Mouse (Mus musculus): Measurements from ENCODE around the gene Nt5m.
"Not testable (repeated sequence)": the region's sequence is repeated elsewhere in the genome, so short reads cannot be mapped to it uniquely, and the experiment has no call there.

The Nt5m gene

GRCm38 (mm10) chr11:59839008-59839458 is at the start of gene Nt5m:
TSS of gene Nt5m (plus strand) at chr11:59839447.
- peak; percentile 98 for DNase-seq (ENCODE audit: low read depth, low spot score)

DNA sequence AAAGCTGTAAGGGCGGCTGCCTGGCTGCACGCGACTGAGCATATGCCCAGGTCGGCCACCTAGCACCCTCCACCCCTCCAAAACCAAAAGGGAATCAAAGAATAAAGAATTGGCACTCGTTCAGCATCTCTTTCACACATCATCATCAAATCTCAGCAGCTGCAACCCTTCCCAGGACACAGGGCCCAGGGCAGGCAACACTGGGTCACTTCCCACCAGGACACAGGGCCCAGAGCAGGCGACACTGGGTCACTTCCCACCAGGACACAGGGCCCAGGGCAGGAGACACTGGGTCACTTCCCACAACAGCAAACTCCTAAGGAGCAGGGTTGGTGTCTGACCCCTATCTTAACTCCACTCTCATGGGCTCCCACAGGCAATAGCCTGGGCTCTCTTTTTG is 45.9 kb upstream of the Nt5m start:
- no peak for DNase-seq (ENCODE audit: low read depth, low spot score)

- DNase-seq (ENCODE audit: low read depth, low spot score), result no peak
These were observed 38.8 kb upstream of the Nt5m start for GRCm38 (mm10) chr11:59800412-59800811.

DNA sequence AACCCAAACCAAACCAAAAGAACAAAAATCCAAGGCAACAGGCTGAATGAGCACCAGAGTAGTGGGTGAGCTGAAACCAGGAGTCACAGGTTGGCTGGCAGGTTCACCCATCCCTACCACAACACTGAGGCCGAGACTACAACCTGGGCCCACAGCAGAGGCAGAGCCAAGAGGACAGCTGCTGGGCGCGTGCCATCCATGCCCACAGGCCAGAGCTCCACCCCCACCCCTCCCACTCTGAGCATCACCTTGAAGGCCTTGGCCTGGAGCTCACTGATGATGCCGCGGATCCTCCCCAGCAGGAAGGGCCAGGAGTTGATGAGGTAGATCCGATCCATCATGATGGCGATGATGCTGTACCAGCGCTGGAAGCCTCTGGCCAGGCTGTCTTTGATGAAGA is 37.4 kb upstream of the Nt5m start:
- no peak for DNase-seq (ENCODE audit: low read depth, low spot score)

GRCm38 (mm10) chr11:59803516-59803915 is 35.7 kb upstream of the Nt5m start:
- DNase-seq (ENCODE audit: low read depth, low spot score), result no peak

GRCm38 (mm10) chr11:59804409-59805110 is 34.7 kb upstream of the Nt5m start:
- DNase-seq (ENCODE audit: low read depth, low spot score), result no peak

DNA sequence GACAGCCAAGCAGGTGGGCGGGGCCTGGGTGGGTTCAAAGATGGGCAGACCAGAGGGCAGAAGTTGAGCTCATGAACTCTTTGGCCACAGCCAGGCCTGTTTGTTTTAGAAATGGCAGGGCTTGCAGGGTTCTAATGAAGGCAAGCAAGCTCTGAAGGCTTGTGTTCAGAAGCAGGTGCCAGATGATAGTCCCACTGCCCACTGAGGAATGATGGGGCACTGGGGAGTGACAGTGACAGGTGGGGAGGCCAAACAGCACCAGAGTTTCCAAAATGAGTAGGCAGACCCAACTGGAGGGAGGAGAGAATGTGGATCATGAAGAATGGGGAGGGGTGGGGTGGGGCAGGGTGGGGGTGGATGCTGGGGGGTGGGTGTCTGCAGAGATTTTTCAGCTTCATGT is 34.0 kb upstream of the Nt5m start:
- no peak for DNase-seq (ENCODE audit: low read depth, low spot score)

GRCm38 (mm10) chr11:59805656-59806055 is 33.6 kb upstream of the Nt5m start:
- no peak for DNase-seq (ENCODE audit: low read depth, low spot score)

DNA sequence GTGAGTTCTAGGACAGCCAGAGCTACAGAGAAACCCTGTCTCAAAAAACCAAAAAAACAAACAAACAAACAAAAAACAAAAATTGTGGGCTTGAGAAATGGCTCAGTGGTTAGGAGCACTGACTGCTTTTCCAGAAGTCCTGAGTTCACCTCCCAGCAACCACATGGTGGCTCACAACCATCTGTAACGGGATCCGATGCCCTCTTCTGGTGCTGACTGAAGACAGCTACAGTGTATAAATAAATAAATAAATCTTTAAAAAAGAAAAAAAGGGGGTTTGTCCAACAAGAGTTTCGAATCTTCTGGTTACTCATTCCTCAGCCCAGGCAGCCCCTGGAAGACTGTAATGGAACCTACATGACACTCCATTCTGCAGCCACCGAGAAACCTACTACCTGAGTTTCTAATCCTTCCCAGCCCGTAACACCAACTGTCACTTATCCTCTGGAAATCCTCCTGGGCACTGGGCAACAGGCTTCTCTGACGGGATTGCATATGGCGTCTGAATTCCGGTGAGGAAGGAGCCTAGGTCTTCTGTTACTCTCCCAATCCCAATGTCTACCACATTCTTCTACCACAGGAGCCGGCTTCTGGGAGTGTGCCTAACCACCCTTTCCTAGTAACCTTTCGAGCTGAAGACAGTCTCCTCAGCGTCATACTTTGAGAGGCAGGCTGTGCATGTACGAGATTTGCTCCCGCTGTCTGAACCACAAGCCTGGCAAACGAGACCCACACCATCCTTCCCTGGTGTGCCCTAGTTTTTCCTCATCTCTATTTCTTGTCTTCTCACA is 30.9 kb upstream of the Nt5m start:
- DNase-seq (ENCODE audit: low read depth, low spot score), result no peak

GRCm38 (mm10) chr11:59809071-59809669 is 30.1 kb upstream of the Nt5m start:
- DNase-seq (ENCODE audit: low read depth, low spot score), result no peak

DNA sequence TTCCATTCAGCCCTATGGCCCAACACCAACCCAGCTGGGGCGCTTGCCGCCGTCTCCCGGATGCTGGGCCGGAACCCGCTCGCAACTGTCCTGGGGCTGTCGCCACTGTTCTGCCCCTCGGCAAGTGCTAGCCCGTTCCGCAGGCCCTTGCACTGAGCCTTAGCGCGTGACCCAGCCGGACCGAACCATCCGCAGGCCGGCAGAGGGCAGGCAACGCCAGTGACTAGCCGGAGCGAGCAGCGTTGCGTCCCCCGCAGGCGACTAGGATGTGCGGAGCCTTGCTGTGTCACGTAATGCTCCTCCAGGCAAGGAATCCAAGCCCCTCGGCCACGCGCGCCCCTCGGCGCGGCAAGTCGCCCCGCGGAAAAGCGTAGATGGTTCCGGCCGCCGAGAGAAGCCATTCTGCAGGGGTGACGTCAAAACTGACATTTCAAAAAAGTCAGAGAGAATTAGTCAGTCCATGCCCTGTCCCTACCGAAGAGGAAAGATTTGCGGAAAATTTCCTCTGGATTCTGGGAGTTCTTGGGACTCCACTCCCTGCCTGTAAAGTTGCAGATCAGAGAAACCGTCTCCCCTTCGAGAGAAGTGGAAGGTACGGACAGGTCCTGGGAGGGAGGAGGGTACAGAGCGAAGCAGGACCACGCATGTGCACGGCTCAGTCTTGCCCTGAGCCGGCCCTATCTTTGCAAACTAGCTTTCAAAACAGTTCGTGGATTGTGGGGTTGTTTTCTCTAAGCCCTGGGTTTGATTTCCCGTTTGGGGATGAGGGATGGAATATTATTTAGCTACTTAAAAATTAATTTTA is 29.4 kb upstream of the Nt5m start, which contains the start of gene Flcn:
Gene Flcn (minus strand): TSS at position 347 of the 805 bp plus-strand sequence.
- peak; percentile 97 for DNase-seq (ENCODE audit: low read depth, low spot score)

DNA sequence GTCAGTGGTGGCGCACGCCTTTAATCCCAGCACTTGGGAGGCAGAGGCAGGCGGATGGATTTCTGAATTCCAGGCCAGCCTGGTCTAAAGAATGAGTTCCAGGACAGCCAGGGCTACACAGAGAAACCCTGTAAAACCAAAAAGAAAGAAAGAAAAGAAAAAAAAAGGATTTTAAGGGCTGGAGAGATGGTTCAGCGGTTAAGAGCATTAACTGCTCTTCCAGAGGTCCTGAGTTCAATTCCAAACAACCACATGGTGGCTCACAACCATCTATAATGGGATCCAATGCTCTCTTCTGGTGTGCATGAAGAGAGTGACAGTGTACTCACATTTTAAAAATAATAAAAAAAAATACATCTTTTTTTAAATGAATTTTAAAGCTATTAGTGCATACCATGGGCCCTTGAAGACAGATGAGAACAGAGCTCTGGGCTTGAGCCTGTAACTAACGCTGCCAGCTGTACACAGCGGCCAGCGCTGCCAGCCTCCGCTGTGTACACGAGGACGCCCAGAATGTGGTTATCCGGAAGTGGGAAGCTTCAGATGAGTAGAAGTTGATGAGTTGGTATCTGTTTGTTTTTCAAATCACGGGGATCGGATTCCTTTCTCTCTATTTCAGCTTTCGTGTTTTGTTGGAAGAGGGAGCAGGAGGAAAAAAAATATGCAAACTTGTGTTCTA is 28.6 kb upstream of the Nt5m start:
- peak; percentile 79 for DNase-seq (ENCODE audit: low read depth, low spot score)

GRCm38 (mm10) chr11:59811211-59811610 is 28.0 kb upstream of the Nt5m start:
- DNase-seq (ENCODE audit: low read depth, low spot score), result peak; percentile 20

GRCm38 (mm10) chr11:59813276-59813675 is 26.0 kb upstream of the Nt5m start:
- DNase-seq (ENCODE audit: low read depth, low spot score), result no peak

- DNase-seq (ENCODE audit: low read depth, low spot score), result no peak
These were observed 24.9 kb upstream of the Nt5m start for GRCm38 (mm10) chr11:59814311-59814710.

DNA sequence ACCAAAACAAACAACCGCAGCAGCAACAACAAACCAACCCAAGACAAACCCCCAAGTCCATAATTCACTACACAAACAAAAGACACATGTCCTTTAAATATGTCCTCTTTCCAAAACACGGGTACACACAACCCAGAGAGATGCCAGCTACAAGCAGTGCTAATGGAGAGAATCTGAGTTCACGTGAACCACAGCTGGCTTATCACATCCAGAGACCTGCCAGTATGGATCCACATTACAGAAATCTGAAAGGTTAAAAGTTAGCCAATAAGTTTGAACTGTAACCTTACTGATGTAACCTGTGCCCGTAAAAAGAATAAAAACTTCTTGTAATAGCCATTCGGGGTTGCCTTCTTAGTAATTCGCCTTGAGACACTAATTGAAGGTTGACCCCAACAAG is 24.3 kb upstream of the Nt5m start:
- no peak for DNase-seq (ENCODE audit: low read depth, low spot score)

GRCm38 (mm10) chr11:59815482-59816065 is 23.7 kb upstream of the Nt5m start:
- no peak for DNase-seq (ENCODE audit: low read depth, low spot score)

DNA sequence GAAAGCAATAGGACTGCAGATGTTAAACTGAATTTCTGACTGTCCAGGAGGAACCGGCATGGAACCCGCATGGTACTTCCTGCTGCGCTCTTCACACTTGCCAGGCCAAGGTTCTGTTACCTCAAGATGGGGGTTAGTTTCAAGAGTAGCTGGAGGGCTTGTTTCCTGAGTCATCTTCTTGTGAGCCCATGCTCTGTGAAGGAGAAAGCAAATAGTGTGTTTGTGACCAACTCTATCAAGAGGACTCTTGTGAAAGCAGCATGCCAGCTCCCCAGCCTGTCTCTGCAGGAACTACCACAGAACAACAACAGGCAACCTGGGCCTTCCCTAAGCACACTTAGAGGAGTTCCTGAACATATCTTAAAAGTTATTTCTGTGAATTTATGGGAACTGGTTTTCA is 21.3 kb upstream of the Nt5m start:
- DNase-seq (ENCODE audit: low read depth, low spot score), result no peak

GRCm38 (mm10) chr11:59821625-59822024 is 17.6 kb upstream of the Nt5m start:
- no peak for DNase-seq (ENCODE audit: low read depth, low spot score)

DNA sequence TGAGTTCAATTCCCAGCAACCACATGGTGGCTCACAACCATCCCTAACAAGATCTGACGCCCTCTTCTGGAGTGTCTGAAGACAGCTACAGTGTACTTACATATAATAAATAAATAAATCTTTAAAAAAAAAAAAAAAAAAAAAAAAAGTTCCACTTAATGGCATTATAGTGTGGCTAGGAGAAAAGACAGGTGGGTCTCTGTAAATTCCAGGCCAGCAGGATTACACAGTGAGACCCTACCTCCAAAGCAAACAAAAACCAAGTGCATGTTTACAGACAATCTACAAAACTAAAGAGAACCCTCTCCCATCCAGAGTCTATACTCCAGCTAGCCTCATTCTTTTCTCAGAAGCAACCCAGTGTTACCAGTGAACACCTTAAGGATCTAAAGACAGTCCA is 1.5 kb upstream of the Nt5m start:
- DNase-seq (ENCODE audit: low read depth, low spot score), result not testable (repeated sequence)

DNA sequence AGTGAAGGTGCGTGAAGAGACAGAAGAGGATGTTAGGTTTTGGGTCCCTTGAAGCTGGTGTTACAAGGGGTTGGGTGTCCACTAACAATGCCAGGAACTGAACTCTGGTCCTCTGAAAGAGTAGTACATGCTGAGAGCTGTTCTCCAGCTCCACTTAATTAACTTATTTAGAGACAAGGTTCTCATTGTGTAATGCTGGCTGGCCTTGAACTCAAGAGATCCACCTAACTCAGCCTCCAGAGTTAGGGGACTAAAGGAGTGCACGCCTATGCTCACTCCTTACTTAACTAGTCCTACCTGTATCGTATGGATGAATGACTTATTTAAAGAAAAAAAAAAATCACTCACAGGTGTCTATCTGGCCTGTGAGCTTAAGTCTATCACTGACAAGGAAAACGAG is 821 bp upstream of the Nt5m start:
- no peak for DNase-seq (ENCODE audit: low read depth, low spot score)
